Mouse (Mus musculus) midbrain, embryonic 15.5 days (tissue): Measurements from ENCODE around the gene Mrtfa. TPM values are rescaled to one million over a fixed set of nuclear protein-coding genes. Genes with fewer than 3 reads are reported as not detected.

Source experiments
- ATAC-seq: fragments of 200-750 bp; cut with Nextera tagmentation; replicated peaks from 2 replicates; pipeline ENCODE4 v1.8.0; 2017; ENCODE audit warnings: moderate TSS enrichment
- H3K27ac ChIP-seq: fragments of 300-500 bp; sonication (generic); 2 replicates; pipeline ENCODE4 v1.5.1; 2015; ENCODE audit warnings: mild to moderate bottlenecking, inconsistent platforms
- H3K27me3 ChIP-seq: fragments of 300-500 bp; sonication (generic); replicated peaks from 2 replicates; pipeline ENCODE4 v1.6.1; 2015; ENCODE audit warnings: inconsistent platforms
- H3K36me3 ChIP-seq: fragments of 300-500 bp; sonication (generic); replicated peaks from 2 replicates; pipeline ENCODE4 v1.6.1; 2015; ENCODE audit warnings: inconsistent platforms
- H3K4me1 ChIP-seq: fragments of 300-500 bp; sonication (generic); 2 replicates; pipeline ENCODE4 v1.6.1; 2015; ENCODE audit warnings: inconsistent platforms
- H3K4me2 ChIP-seq: fragments of 300-500 bp; sonication (generic); 2 replicates; pipeline ENCODE4 v1.6.1; 2015; ENCODE audit warnings: inconsistent platforms, mild to moderate bottlenecking, moderate library complexity
- H3K4me3 ChIP-seq: fragments of 300-500 bp; sonication (generic); 2 replicates; pipeline ENCODE4 v1.5.1; 2015; ENCODE audit warnings: mild to moderate bottlenecking, inconsistent platforms
- H3K9ac ChIP-seq: fragments of 300-500 bp; sonication (generic); 2 replicates; pipeline ENCODE4 v1.6.1; 2015; ENCODE audit warnings: mild to moderate bottlenecking, inconsistent platforms
- H3K9me3 ChIP-seq: fragments of 300-500 bp; sonication (generic); 2 replicates; pipeline ENCODE4 v1.6.1; 2016; ENCODE audit warnings: inconsistent platforms
- WGBS: fragments of 180-500 bp; shearing (Covaris S2); methylation state at CpG from one replicate; pipeline ENCODE4 v1.1.7; 2015; ENCODE audit warnings: mixed read lengths; 5-methylcytosine and 5-hydroxymethylcytosine counted together
- polyA plus RNA-seq: library from polyadenylated mRNA; unstranded; fragments of >200 nt; fragmentation: Nextera tagmentation; extraction: Ambion mirVana; gene quantifications from 2 replicates; pipeline ENCODE4 v1.2.1, GENCODE M21; 2015

The Mrtfa gene
- polyA plus RNA-seq, 1 experiment from 2014 or later = 34.4 TPM

DNA sequence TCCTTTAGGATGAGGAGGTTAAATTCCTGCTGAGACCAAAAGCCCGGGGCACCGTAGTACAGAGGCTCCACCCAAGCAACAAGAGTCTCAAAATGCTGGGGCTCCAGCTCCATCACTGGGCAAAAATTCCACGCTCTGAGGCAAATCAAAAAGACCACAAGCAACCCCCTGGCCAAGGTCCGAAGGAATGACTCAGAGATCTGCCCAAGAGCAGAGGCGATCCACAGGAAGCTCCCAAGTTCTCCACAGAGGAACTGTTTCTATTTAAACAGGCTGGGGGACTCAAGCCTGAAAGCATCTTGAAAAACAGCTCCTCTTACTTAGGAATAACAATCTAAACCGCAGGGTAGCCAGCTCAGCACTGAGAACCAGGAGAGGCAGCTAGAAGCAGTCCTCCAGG, 53.3 kb downstream of the Mrtfa start:
- Histone ChIP-seq H3K4me2 (no peak overlapping the region), H3K9ac (no peak overlapping the region), H3K27me3 (no peaks in the 10 kb centered on the region), H3K27ac (no peak overlapping the region), H3K9me3 (no peaks in the 10 kb centered on the region), H3K36me3 (no peaks in the 10 kb centered on the region), H3K4me3 (no peak overlapping the region), H3K4me1 (peaks cover 4% of the 10 kb centered on the region)
- no peak for ATAC-seq
- WGBS = 35% methylated on average over 6 of the region's 6 CpGs

- no peak overlapping the region for H3K4me2 ChIP-seq
- 100% methylated on average over 2 of the region's 2 CpGs for WGBS
- no peaks in the 10 kb centered on the region for H3K9me3 ChIP-seq
- no peak overlapping the region for H3K27ac ChIP-seq
- no peak for ATAC-seq
- H3K4me1 ChIP-seq = peaks cover 6% of the 10 kb centered on the region; the same call in 1 of the 2 replicates
- no peaks in the 10 kb centered on the region for H3K36me3 ChIP-seq
- H3K4me3 ChIP-seq = no peak overlapping the region
- H3K9ac ChIP-seq = no peak overlapping the region
- no peaks in the 10 kb centered on the region for H3K27me3 ChIP-seq
Observed at GRCm38 (mm10) chr15:81133781-81134180, 56.8 kb downstream of the Mrtfa start.

- Histone ChIP-seq H3K27me3 (no peaks in the 10 kb centered on the region), H3K4me3 (no peak overlapping the region), H3K9ac (no peak overlapping the region), H3K4me2 (no peak overlapping the region), H3K4me1 (peaks cover 6% of the 10 kb centered on the region; the same call in 1 of the 2 replicates), H3K27ac (no peak overlapping the region), H3K9me3 (no peaks in the 10 kb centered on the region), H3K36me3 (no peaks in the 10 kb centered on the region)
- 94% methylated on average over 5 of the region's 5 CpGs for WGBS
- ATAC-seq = no peak
Observed at GRCm38 (mm10) chr15:81131152-81131551, 59.4 kb downstream of the Mrtfa start.

DNA sequence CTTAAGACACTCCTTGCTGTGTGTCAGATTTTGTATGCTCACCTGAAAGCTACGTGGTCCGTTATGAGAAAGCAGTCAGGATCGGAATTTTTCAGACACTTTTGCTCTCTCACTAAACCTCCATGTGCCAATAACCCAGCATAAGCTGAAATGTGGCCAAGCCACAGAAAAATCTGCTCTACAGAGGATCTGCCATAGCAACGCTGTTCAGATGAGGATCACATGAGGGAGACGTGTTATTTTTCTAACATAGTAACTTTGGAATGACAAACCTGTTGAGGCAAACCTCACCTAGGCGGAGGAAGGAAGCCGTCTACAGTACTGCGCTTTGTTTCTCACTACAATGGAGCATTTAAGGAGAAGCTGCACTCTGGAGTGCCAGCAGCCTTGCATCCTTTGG, 60.6 kb downstream of the Mrtfa start:
- no peak overlapping the region for H3K9ac ChIP-seq
- H3K4me3 ChIP-seq = no peak overlapping the region
- no peak overlapping the region for H3K4me2 ChIP-seq
- H3K4me1 ChIP-seq = peaks cover 6% of the 10 kb centered on the region; the same call in 1 of the 2 replicates
- H3K27ac ChIP-seq = no peak overlapping the region
- no peaks in the 10 kb centered on the region for H3K9me3 ChIP-seq
- WGBS = 85% methylated on average over 8 of the region's 8 CpGs
- H3K36me3 ChIP-seq = no peaks in the 10 kb centered on the region
- H3K27me3 ChIP-seq = no peaks in the 10 kb centered on the region
- no peak for ATAC-seq

DNA sequence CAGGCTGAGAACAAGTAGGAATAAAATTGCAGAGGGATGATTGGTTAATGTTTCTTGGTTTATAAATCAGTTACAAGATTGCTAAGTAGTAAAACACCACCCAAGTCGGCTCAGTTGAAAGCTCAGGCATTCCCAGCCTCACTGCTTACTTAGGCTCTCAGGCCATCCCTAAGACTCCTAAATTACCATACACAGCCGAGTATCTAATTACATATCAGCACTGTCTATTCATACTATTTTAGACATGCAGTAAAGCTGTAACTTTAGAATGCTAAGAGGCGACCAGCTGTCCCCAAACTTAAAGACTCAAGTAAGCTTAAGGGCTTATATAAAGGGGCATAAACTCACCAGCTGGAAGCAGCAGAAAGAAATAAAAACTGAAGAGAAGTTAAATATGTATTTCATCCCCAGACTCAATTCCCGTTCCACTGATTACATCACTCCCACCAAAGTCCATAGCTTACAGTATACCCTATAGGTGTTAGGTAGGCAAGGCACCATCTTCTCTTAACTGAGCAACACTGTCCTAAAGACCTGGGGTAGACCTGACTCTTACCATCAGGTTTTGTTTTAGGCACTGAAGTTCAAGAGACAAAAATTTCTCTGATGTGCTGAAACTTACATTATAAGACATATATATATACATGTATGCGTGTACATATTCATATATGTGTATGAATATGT, 62.3 kb downstream of the Mrtfa start:
- Histone ChIP-seq H3K9me3 (no peaks in the 10 kb centered on the region), H3K4me1 (peaks cover 6% of the 10 kb centered on the region; the same call in 1 of the 2 replicates), H3K27ac (no peak overlapping the region), H3K4me3 (no peak overlapping the region), H3K36me3 (no peaks in the 10 kb centered on the region), H3K4me2 (no peak overlapping the region), H3K27me3 (no peaks in the 10 kb centered on the region), H3K9ac (no peak overlapping the region)
- 79% methylated on average over 5 of the region's 5 CpGs for WGBS
- no peak for ATAC-seq

DNA sequence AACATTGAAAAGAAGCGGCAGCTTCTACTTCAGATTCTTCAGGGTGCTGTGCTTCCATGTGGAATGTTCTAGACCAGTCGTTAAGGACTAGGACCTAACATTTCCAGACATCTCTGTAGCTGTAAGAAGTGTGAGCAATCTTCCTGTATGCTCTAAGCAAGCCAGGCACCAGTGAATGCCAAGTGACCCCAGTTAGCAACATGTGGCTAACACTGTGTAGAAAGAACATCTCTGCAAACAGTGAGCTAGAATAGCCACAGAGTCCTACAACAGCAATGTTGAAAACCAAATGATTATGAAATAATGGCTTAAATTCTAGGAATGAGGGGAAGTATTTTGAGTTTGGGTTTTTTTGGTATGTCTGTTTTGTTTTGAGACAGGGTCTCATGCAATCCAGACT, 66.3 kb downstream of the Mrtfa start:
- WGBS = 92% methylated on average over 2 of the region's 2 CpGs
- Histone ChIP-seq H3K9ac (no peak overlapping the region), H3K27ac (no peak overlapping the region), H3K4me1 (no peaks in the 10 kb centered on the region), H3K4me3 (no peak overlapping the region), H3K36me3 (no peaks in the 10 kb centered on the region), H3K9me3 (no peaks in the 10 kb centered on the region), H3K27me3 (no peaks in the 10 kb centered on the region), H3K4me2 (no peak overlapping the region)
- ATAC-seq = no peak

DNA sequence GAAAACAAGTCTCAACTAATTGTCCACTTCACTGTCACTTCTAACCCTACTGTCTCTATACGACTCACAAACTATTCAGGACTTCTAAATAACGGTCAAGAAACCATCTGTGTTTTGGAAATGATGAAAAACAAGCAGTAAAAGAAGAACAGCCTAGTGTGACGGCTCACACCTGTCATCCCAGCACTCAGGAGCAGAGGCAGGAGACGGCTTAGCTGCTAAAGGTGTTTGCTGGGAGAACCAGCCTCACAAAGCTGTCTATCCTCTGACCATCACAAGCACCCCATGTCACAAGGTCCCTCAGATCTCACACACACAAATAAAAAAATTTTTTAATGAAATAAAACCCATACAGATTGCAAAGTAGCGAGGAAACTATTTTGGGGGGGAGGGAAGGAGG, 67.4 kb downstream of the Mrtfa start:
- H3K27ac ChIP-seq = no peak overlapping the region
- no peak overlapping the region for H3K9ac ChIP-seq
- no peaks in the 10 kb centered on the region for H3K4me1 ChIP-seq
- no peaks in the 10 kb centered on the region for H3K27me3 ChIP-seq
- ATAC-seq = no peak
- H3K4me3 ChIP-seq = no peak overlapping the region
- no peaks in the 10 kb centered on the region for H3K36me3 ChIP-seq
- 76% methylated on average over 5 of the region's 5 CpGs for WGBS
- H3K4me2 ChIP-seq = no peak overlapping the region
- no peaks in the 10 kb centered on the region for H3K9me3 ChIP-seq

GRCm38 (mm10) chr15:81122535-81122934, 68.0 kb downstream of the Mrtfa start:
- ATAC-seq = no peak
- Histone ChIP-seq H3K9ac (no peak overlapping the region), H3K27ac (no peak overlapping the region), H3K9me3 (no peaks in the 10 kb centered on the region), H3K4me2 (no peak overlapping the region), H3K27me3 (no peaks in the 10 kb centered on the region), H3K36me3 (no peaks in the 10 kb centered on the region), H3K4me3 (no peak overlapping the region), H3K4me1 (no peaks in the 10 kb centered on the region)
- 23% methylated on average over 3 of the region's 4 CpGs for WGBS

DNA sequence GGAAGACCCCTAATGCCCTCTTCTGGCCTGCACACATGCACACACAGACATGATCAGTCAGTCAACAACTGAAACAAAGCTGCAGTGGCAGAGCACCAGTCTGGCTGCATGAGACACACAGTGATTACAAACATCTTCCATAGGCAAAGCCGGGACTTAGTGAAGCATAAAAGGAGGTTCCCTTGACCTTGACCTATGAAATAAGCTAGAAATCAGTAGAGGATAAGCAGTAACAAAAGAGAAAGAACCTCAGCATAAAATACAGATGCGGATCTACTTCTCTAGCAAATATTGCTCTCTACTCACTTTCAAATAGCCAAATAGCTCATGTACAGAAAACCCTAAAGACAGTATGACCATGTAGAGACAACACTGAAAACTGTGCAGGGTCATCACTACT, 68.5 kb downstream of the Mrtfa start:
- 52% methylated on average over 2 of the region's 2 CpGs for WGBS
- no peak overlapping the region for H3K4me3 ChIP-seq

GRCm38 (mm10) chr15:81120946-81121345, 69.6 kb downstream of the Mrtfa start:
- Histone ChIP-seq H3K36me3 (no peaks in the 10 kb centered on the region), H3K9me3 (no peaks in the 10 kb centered on the region), H3K4me2 (no peak overlapping the region), H3K9ac (no peak overlapping the region), H3K27me3 (no peaks in the 10 kb centered on the region), H3K4me3 (no peak overlapping the region), H3K4me1 (no peaks in the 10 kb centered on the region), H3K27ac (no peak overlapping the region)
- no peak for ATAC-seq
- 68% methylated on average over 7 of the region's 7 CpGs for WGBS

More for the DNA sequence above, 68.5 kb downstream of the Mrtfa start:
- H3K4me1 ChIP-seq = no peaks in the 10 kb centered on the region
- H3K27ac ChIP-seq = no peak overlapping the region
- H3K27me3 ChIP-seq = no peaks in the 10 kb centered on the region
- no peak overlapping the region for H3K9ac ChIP-seq
- ATAC-seq = no peak
- H3K4me2 ChIP-seq = no peak overlapping the region
- H3K36me3 ChIP-seq = no peaks in the 10 kb centered on the region
- H3K9me3 ChIP-seq = no peaks in the 10 kb centered on the region

GRCm38 (mm10) chr15:81120140-81120539, 70.4 kb downstream of the Mrtfa start:
- H3K27me3 ChIP-seq = no peaks in the 10 kb centered on the region
- H3K4me1 ChIP-seq = no peaks in the 10 kb centered on the region
- H3K27ac ChIP-seq = no peak overlapping the region
- H3K4me2 ChIP-seq = no peak overlapping the region
- no peaks in the 10 kb centered on the region for H3K9me3 ChIP-seq
- H3K4me3 ChIP-seq = no peak overlapping the region
- 64% methylated on average over 6 of the region's 6 CpGs for WGBS
- no peak overlapping the region for H3K9ac ChIP-seq
- ATAC-seq = no peak
- H3K36me3 ChIP-seq = no peaks in the 10 kb centered on the region

DNA sequence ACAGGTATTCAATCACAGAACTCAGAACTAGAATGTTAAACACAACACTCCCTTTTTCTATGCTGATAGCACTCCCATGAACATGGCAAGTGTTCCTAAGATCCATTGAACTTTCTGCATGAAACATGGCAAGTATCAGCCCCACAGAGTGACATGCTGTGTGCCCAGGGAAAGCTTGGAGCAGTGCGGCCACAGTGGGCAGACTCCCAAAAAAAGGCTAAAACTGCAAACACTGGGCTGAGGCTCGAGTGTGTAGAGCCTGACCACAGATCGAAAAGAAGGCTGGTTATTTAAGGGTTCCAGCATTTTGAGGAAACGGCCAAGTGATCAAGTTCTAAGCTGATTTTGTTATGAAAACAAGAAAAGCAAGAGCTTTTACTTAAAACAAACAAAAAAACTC, 72.3 kb downstream of the Mrtfa start:
- no peaks in the 10 kb centered on the region for H3K36me3 ChIP-seq
- H3K9ac ChIP-seq = no peak overlapping the region
- WGBS = 82% methylated on average over 4 of the region's 4 CpGs
- no peaks in the 10 kb centered on the region for H3K9me3 ChIP-seq
- no peak overlapping the region for H3K4me2 ChIP-seq
- no peak overlapping the region for H3K4me3 ChIP-seq
- no peak overlapping the region for H3K27ac ChIP-seq
- no peak for ATAC-seq
- no peaks in the 10 kb centered on the region for H3K4me1 ChIP-seq
- no peaks in the 10 kb centered on the region for H3K27me3 ChIP-seq

DNA sequence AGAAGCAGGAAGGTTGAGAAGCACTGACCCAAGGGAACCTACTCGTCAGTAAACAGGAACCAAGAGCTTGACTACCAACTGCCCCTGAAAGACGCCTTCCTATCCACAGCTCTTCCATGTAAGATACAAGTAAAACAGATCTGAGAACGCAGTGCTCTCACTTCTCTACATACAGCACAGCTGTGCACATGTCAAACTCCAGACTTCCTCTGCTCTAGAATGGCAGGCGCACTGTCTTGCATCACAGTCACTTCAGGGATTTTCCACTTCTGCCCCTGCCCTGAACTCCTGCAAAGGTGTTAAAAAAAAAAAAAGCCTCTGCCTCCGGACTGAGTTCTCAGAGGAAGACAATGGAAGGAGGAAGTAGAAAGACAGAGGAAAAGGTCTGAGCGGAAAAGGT, 78.0 kb downstream of the Mrtfa start:
- no peaks in the 10 kb centered on the region for H3K4me1 ChIP-seq
- H3K9ac ChIP-seq = no peak overlapping the region
- no peaks in the 10 kb centered on the region for H3K9me3 ChIP-seq
- ATAC-seq = no peak
- no peaks in the 10 kb centered on the region for H3K36me3 ChIP-seq
- no peaks in the 10 kb centered on the region for H3K27me3 ChIP-seq
- no peak overlapping the region for H3K4me3 ChIP-seq
- no peak overlapping the region for H3K27ac ChIP-seq
- WGBS = 81% methylated on average over 6 of the region's 6 CpGs
- no peak overlapping the region for H3K4me2 ChIP-seq
